8 mouse cellular contexts compared by ENCODE assay signal in genomic region chr1:143777558-143778218, GRCm38 (mm10). TPM values are rescaled to one million over a fixed set of nuclear protein-coding genes. Genes with fewer than 3 reads are reported as not detected.
A peak's percentile ranks its signal among the peaks of the same experiment; 100 is the strongest.
DNase-seq lines count a peak whose midpoint lies in the region; ATAC-seq and TF ChIP-seq lines count a peak whose summit lies in the region.

No protein-coding gene starts in this region.

- no peaks in the 10 kb centered on the region for H3K27me3 ChIP-seq in intestine, postnatal 0 days (replicated peaks; ENCODE audit: control insufficient read depth, insufficient read depth, low read length)
- no peaks in the 10 kb centered on the region for H3K27me3 ChIP-seq in midbrain, embryonic 14.5 days (ENCODE audit: control insufficient read depth, insufficient read depth, low read length)

- ATAC-seq in erythroblast, adult 5-6 weeks (replicated peaks; ENCODE audit: low FRiP score, poor library complexity, severe bottlenecking) = peak; percentile 71
- peak; percentile 53 for ATAC-seq in intestine, postnatal 0 days
- no peak; the same call in 1 of the 2 replicates for ATAC-seq in midbrain, embryonic 14.5 days (ENCODE audit: low FRiP score, low TSS enrichment)

- no peaks in the 10 kb centered on the region for H3K4me1 ChIP-seq in intestine, postnatal 0 days (replicated peaks; ENCODE audit: control insufficient read depth, insufficient read depth, low read length)
- peaks cover 35% of the 10 kb centered on the region for H3K4me1 ChIP-seq in midbrain, embryonic 14.5 days (ENCODE audit: control insufficient read depth, insufficient read depth, low read length)

- peak overlapping the region; percentile 81 for H3K4me3 ChIP-seq in layer of hippocampus, adult 2 months
- H3K4me3 ChIP-seq in intestine, postnatal 0 days (ENCODE audit: low read depth, low read length) = peak overlapping the region; percentile 77
- peak overlapping the region; percentile 89 for H3K4me3 ChIP-seq in midbrain, embryonic 14.5 days (replicated peaks; ENCODE audit: low read depth, low read length)

- H3K27ac ChIP-seq in layer of hippocampus, adult 2 months = peak overlapping the region; percentile 82
- peak overlapping the region; percentile 78 for H3K27ac ChIP-seq in intestine, postnatal 0 days (ENCODE audit: low read depth, low read length)
- H3K27ac ChIP-seq in midbrain, embryonic 14.5 days (replicated peaks; ENCODE audit: low read depth, low read length) = peak overlapping the region; percentile 79

- peak overlapping the region; percentile 85 for H3K9ac ChIP-seq in intestine, postnatal 0 days (ENCODE audit: low read depth, low read length)
- H3K9ac ChIP-seq in midbrain, embryonic 14.5 days (replicated peaks; ENCODE audit: low read length) = peak overlapping the region; percentile 85

- no peaks in the 10 kb centered on the region for H3K9me3 ChIP-seq in intestine, postnatal 0 days (ENCODE audit: control insufficient read depth)
- no peaks in the 10 kb centered on the region for H3K9me3 ChIP-seq in midbrain, embryonic 14.5 days (ENCODE audit: control insufficient read depth, low read length)

- TF ChIP-seq CTCF in layer of hippocampus, adult 2 months (conservative IDR thresholded peaks at IDR 0.05) = no peak
- TF ChIP-seq CTCF in intestine, postnatal 0 days (IDR thresholded peaks at IDR 0.05; ENCODE audit: low read depth) = no peak

- WGBS in intestine, postnatal 0 days = under 1% methylated on average over 25 of the region's 39 CpGs
- WGBS in midbrain, embryonic 14.5 days = under 1% methylated on average over 39 of the region's 39 CpGs

- DNase-seq in layer of hippocampus, adult 2 months (ENCODE audit: low spot score in 2 of 2) = peak in 1 of 2 experiments; percentile 8
- no peak for DNase-seq in layer of hippocampus, adult 9-11 months
- peak; percentile 7 for DNase-seq in NIH3T3 (ENCODE audit: low read depth)
- DNase-seq in midbrain, embryonic 14.5 days = no peak
- no peak for DNase-seq in adrenal gland, postnatal 4 days (ENCODE audit: low spot score in 2 of 2)
- DNase-seq in thymus, postnatal 25 days = no peak

- 0 out of 2 replicates have a peak, but pooled peaks cover 6% of the 10 kb centered on the region for H3K36me3 ChIP-seq in intestine, postnatal 0 days (ENCODE audit: control insufficient read depth, insufficient read depth)
- peaks cover 3% of the 10 kb centered on the region for H3K36me3 ChIP-seq in midbrain, embryonic 14.5 days (ENCODE audit: control insufficient read depth, insufficient read depth, low read length)

- H3K4me2 ChIP-seq in intestine, postnatal 0 days (replicated peaks; ENCODE audit: low read depth) = peak overlapping the region; percentile 84
- peak overlapping the region; percentile 92 for H3K4me2 ChIP-seq in midbrain, embryonic 14.5 days (ENCODE audit: low read length)

RNA-seq across cellular contexts. Expression of gene Uchl5, which starts 0.6 kb away (rescaled TPM):
- 10 to 100 TPM; 35.2 to 38.3 TPM for total RNA-seq in layer of hippocampus, adult 2 months (2021)
- total RNA-seq in erythroblast, adult 5-6 weeks (2015; ENCODE audit: low replicate concordance) = 26.7 and 35.5 TPM in 2 replicates
- 33.1 and 46.7 TPM in 2 replicates for total RNA-seq in erythroblast, adult 5-6 weeks (2017; ENCODE audit: low replicate concordance)
- polyA plus RNA-seq in intestine, postnatal 0 days (2015; fragmentation: Nextera tagmentation; extraction: Ambion mirVana) = 65.7 and 68.0 TPM in 2 replicates
- 51.3 and 52.4 TPM in 2 replicates for polyA plus RNA-seq in midbrain, embryonic 14.5 days (2014; fragmentation: Nextera tagmentation; extraction: Ambion mirVana)
- total RNA-seq in adrenal gland, postnatal 4 days (2021) = 10 to 100 TPM; 25.6 to 27.9 TPM

RNA-seq across cellular contexts. Expression of gene Trove2, which starts 0.8 kb away (rescaled TPM):
- total RNA-seq in layer of hippocampus, adult 2 months (2021) = 10 to 100 TPM; 27.9 to 28.8 TPM
- 0.42 and 0.96 TPM in 2 replicates for total RNA-seq in erythroblast, adult 5-6 weeks (2015; ENCODE audit: low replicate concordance)
- 1.2 and 1.5 TPM in 2 replicates for total RNA-seq in erythroblast, adult 5-6 weeks (2017; ENCODE audit: low replicate concordance)
- 3.4 and 3.9 TPM in 2 replicates for polyA plus RNA-seq in intestine, postnatal 0 days (2015; fragmentation: Nextera tagmentation; extraction: Ambion mirVana)
- 28.8 and 45.9 TPM in 2 replicates for polyA plus RNA-seq in midbrain, embryonic 14.5 days (2014; fragmentation: Nextera tagmentation; extraction: Ambion mirVana)
- total RNA-seq in adrenal gland, postnatal 4 days (2021) = 10 to 100 TPM; 12.6 to 14.3 TPM

Comparison
In these comparisons a context has a peak if more than half of its experiments do, and no peak if none do; other contexts are left out.
1. RNA of gene Trove2, which starts 0.8 kb away (total RNA-seq): 27.9 to 28.8 TPM in layer of hippocampus, adult 2 months and 12.6 to 14.3 TPM in adrenal gland, postnatal 4 days; 0.42 to 1.5 TPM in erythroblast, adult 5-6 weeks; every median in the first group is over 4 times any median in the second.
2. Peak in every context shown above with its lines, with median percentiles within 50 percentile points of each other: H3K27ac ChIP-seq and H3K4me3 ChIP-seq.